Mouse (Mus musculus) WW6 (cell line): Measurements from ENCODE around the gene Dnaaf5.

Experiments used
- DNase-seq: peaks from one replicate; pipeline ENCODE4 v3.0.0-alpha.2; 2013; ENCODE audit warnings: low read depth, low spot score

Gene Dnaaf5

GRCm38 (mm10) chr5:139141326-139141725 is 8.7 kb upstream of the Dnaaf5 start:
- DNase-seq, result no peak

DNA sequence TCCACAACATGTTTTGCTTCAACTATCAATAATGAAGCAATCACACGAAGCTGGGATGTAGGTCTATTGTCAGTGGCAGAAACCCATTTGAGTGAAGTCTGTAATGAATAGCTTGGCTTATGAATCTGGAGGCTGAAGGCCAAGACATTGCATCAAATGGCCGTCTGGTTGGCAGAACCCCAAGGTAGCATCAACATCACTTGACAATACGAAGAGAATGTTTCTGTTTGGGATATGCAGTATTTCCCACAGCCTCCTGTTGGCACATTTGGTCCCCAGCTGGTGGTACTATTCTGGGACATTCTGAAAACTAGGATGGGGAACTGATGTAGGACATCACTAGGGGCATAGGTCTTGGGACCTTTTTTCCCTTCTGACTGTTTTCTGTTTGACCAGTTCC is 6.1 kb upstream of the Dnaaf5 start:
- no peak for DNase-seq

- no peak for DNase-seq
Observed at GRCm38 (mm10) chr5:139145726-139146125, 4.3 kb upstream of the Dnaaf5 start.

- DNase-seq, result no peak
Observed at GRCm38 (mm10) chr5:139146476-139147075, 3.4 kb upstream of the Dnaaf5 start.

DNA sequence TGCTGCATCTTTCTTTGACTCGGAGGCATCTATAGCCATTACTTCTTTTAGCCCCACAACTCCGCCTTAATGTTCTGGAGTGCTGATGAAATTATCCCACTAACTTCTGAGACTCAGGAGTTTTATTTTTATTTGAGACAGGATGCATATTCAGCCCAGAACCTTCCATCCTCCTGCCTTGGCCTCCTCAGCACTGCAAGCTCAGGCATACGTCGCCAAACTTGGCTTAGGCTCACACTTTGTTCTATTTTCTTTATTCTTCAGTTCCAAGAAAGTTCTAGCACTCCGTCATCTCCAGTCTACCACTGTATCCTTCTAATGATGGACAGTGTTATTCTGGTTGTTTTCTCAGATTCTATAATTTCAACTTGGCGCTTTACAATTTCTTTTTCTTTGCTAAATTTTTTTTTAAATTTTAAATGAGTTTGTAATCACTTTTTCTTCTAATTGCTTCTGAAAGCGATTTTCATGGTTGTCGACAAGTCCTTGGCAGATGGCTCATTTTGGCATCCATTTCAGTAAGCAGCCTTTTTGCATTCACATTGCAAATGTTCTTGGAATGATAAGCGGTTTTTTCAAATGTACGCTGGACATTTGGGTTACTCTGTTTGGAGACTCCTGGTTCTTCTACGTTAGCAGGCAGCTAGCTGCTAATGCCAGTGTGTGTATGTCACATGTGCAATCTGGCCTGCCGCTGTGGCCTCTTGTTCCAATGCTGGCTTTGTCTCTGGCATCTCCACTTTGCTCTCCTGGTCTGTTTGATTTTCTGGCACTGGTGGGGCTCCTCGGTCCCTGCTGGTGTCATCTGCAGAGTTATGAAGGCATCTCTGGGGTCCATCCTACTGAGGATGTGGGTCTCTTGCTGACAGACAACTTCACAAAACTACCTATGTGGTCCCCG is 2.6 kb upstream of the Dnaaf5 start:
- no peak for DNase-seq

- no peak for DNase-seq
Observed at GRCm38 (mm10) chr5:139149006-139149672, 884 bp upstream of the Dnaaf5 start.

DNA sequence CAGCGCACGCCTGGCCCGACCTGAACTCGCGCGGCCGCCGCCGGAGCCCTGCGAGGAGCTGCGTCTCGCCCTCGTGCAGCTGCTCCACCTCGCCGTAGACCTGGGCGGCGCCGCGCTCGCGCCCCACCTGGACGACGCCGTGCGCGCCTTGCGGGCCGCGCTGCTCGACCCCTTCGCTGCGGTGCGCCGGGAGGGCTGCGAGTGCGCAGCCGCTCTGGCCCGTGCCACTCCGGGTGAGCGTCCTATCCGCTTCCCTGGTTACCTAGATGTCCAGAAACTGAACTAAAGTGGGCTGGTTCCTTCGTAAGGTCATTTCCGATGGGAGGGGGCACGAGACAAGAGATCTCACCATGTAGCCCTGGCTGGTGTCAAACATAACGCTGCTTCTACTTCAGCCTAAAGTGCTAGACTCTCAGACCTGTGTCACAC is 594 bp downstream of the Dnaaf5 start:
- DNase-seq, result no peak

DNA sequence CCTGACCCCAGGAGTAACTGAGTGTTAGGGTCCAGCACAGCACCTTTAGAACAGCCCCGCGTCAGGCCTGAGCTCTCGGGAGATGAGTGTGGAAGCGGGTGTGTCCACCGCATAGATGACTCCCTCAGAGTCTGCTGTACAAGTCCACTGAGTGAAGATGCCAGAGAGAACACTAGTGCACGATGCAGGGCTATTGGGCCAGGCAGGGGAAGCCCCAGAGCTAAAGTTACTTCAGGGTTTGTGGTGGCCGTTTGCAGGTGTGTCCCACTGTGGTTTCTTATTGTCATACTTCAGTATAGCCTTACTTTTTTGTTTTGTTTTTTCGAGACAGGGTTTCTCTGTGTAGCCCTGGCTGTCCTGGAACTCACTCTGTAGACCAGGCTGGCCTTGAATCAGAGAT is 10.9 kb downstream of the Dnaaf5 start:
- DNase-seq, result no peak

- no peak for DNase-seq
Observed at GRCm38 (mm10) chr5:139161632-139162031, 11.6 kb downstream of the Dnaaf5 start.

GRCm38 (mm10) chr5:139166781-139167361 is 16.8 kb downstream of the Dnaaf5 start:
- no peak for DNase-seq

DNA sequence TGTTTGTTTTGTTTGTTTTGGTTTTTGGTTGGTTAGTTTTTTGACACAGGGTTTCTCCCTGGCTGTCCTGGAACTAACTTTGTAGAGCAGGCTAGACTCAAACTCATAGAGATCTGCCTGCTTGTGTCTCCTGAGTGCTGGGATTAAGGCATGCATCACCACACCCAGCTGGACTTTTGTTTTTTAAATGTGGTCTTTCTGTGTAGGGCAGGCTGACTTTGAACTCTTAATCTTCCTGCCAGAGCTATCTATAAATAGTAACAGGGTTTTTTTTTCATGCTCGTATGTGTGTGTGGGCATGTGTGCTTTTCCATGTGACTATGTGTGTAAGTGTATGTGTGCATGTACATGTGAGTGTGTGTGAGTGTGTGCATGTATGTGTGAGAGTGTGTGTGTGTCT is 17.5 kb downstream of the Dnaaf5 start:
- DNase-seq, result no peak

DNA sequence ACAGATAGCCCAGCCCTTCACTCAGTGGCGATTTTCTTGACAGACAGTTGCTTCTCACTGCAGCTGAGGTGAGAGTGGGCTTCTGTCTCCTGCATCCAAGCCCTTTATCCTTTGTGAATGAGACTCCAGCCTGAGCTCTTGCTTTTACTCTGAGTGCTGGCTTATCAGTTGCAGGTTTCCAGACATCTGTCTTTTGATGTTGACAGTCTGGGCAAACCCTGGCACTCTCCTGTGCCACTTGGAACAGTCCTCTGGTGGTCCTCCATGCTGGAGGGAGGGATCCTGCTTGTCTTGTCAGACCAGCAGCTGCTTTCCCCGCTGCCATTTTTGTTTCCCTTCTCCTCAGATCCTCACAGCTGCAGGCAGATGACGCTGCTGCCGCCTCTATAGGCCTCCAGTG is 21.9 kb downstream of the Dnaaf5 start:
- DNase-seq, result no peak

GRCm38 (mm10) chr5:139174141-139174540 is 24.1 kb downstream of the Dnaaf5 start:
- no peak for DNase-seq

DNA sequence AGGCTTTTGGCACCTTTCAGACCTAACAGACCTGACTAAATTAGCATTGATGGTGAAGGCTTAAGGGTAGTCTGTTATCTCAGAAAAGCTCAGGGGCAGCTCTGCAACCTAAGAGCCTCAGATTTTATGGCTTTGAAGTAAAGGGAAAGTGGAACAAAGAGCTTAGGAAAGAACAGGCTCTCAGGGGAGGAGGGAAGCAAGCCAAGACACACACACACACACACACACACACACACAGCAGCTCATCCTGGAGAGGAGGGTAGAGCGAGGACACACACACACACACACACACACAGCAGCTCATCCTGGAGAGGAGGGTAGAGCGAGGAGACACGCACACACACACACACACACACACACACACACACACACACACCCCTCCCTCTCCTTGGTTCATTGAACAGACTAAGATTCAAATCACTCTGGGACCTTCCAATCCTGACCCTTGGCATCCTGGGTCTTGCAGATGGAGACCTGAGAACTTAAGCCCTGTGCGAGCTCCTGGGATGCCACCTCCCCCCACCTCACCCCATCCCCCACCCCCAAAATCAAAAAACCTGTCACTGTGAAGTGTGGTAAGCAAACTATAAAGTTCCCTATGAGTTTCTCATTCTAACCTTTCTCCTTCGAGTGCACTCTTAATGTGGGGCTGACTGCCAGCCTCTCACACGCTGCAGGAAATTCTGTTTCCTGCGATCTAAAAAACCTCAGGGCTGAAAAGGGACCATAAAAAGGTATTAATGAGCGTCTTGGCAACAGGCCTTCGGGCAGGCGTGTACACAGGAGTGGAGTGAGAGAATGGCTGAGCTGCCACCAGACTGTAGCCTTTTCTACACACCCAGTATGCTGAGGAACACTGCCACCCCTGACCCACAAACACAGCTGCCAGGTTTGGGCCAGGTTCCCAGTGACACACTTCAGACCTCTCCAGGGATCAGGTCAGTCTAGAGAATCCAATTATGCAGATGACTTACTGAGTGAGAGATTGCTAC is 24.8 kb downstream of the Dnaaf5 start:
- DNase-seq, result no peak

GRCm38 (mm10) chr5:139178895-139179631 is 29.0 kb downstream of the Dnaaf5 start:
- no peak for DNase-seq

DNA sequence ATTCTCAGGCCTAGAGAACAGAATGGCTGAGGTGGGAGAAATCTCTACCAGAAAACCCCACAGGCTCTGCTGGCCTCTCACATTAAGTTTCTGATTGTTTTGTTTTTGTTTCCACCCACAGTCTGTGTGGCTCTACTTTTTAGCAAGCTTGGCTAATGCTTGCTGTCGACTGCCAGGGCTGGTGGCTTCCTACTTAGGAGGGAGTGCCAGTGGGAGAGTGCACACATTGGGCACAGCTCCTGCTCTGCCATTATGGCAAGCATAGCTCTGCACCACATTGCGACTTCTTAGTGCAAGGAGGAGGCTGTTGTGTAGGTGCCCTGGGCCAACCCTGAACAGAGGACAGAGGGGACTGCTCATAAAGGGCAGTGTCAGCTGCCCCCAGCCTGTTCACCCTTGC is 33.1 kb downstream of the Dnaaf5 start:
- DNase-seq, result no peak

- DNase-seq, result no peak
Observed at GRCm38 (mm10) chr5:139183601-139184000, 33.6 kb downstream of the Dnaaf5 start.

GRCm38 (mm10) chr5:139184897-139185296 is 34.9 kb downstream of the Dnaaf5 start:
- no peak for DNase-seq

- DNase-seq, result no peak
Observed at GRCm38 (mm10) chr5:139189726-139190125, 39.7 kb downstream of the Dnaaf5 start.

DNA sequence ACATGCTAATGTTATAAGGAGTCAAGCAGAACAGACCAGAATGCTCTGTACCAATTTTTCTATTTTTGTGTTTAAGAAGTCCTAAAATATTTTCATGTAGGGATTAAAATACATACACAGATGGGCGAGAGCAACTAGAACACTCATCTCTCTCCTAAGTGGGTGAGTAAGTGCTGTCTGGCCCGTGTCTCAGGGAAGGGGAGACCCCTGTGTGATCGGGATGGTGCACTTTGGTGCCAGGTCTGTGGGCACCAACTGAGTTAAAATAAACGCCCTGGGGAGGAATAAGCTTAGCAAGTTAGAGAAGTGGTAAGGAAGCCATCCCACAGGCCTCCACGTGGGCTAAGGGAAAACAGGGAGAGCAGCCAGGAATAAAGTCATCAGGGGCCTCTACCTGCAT is 40.9 kb downstream of the Dnaaf5 start:
- no peak for DNase-seq
